Mouse (Mus musculus) thymus, adult 2 months (tissue): ENCODE measurements at regions not wholly inside any gene's neighbourhood (a gene's known extent, or its start where the extent isn't known, plus 50 kb on each side); places are given as distances from the start of the nearest gene placed in this dataset.

Experiments
- DNase-seq: peaks from one replicate; pipeline ENCODE4 v3.0.0; 2021
- H3K27ac ChIP-seq: fragments of 200-500 bp; 2 replicates; pipeline ENCODE4 v1.5.1; 2012; ENCODE audit warnings: low read length, control low read depth; ENCODE audit not compliant: control insufficient read depth, insufficient read depth
- H3K27me3 ChIP-seq: fragments of 200-500 bp; 2 replicates; pipeline ENCODE4 v1.6.1; 2012; ENCODE audit warnings: mild to moderate bottlenecking, low read length, moderate library complexity, mixed read lengths; ENCODE audit not compliant: control insufficient read depth, insufficient read depth
- H3K36me3 ChIP-seq: fragments of 200-500 bp; 2 replicates; pipeline ENCODE4 v1.6.1; 2012; ENCODE audit warnings: mild to moderate bottlenecking, low read length, moderate library complexity; ENCODE audit not compliant: control insufficient read depth, insufficient read depth
- H3K4me1 ChIP-seq: fragments of 200-500 bp; replicated peaks from 2 replicates; pipeline ENCODE4 v1.6.1; 2012; ENCODE audit warnings: low read length; ENCODE audit not compliant: control insufficient read depth, insufficient read depth
- H3K4me3 ChIP-seq: fragments of 200-500 bp; 2 replicates; pipeline ENCODE4 v1.5.1; 2012; ENCODE audit warnings: mild to moderate bottlenecking, low read length, control low read depth, moderate library complexity; ENCODE audit not compliant: control insufficient read depth, insufficient read depth
- CTCF ChIP-seq: fragments of 200-500 bp; IDR thresholded peaks from 2 replicates; pipeline ENCODE4 v1.5.1; 2012; ENCODE audit warnings: mild to moderate bottlenecking, control low read depth, low read length, moderate library complexity, borderline replicate concordance; ENCODE audit not compliant: control insufficient read depth, poor library complexity, insufficient read depth; ENCODE audit errors: extremely low read depth
- POLR2A ChIP-seq: fragments of 200-500 bp; IDR thresholded peaks from 2 replicates; pipeline ENCODE4 v1.6.1; 2012; ENCODE audit warnings: mild to moderate bottlenecking, low read length, control low read depth, moderate library complexity; ENCODE audit not compliant: control insufficient read depth, poor library complexity, insufficient read depth; ENCODE audit errors: extremely low read depth
- WGBS: fragments of 180-500 bp; shearing (Covaris S2); methylation state at CpG from one replicate; pipeline ENCODE4 v1.1.7; 2018; 5-methylcytosine and 5-hydroxymethylcytosine counted together

DNA sequence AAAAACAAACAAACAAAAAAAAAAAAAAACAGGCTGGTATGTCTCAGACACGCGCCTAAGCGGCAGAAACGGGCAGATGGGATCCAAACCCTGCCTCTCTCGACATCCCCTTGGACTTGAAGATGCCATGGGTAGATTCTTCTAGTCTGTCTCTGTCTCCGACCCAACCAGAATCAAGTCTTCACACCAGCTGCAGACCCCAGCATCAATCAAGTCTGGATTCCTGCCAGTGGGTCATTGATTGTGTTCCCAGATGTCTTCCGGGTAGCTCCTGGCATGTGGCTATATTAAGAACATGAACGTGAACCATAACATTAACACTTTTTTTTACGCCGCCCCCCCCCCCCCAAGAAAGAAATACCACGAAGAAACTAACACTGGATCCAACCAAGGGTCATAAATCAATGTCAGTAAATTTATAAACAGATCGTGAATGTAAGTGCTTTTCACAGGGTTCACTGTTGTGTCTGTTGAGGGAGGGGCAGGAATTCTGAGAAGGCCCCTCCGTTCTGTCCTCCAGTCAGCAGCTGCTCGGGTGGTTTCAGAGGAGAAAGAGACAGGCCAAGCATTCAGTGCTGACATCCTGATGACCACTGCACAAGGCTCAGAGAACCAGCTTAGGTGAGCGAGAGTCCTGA is 180.8 kb downstream of the Cdc5l start:
- no peaks in the 10 kb centered on the region for H3K36me3 ChIP-seq
- no peak for TF ChIP-seq POLR2A

GRCm38 (mm10) chr17:45251034-45251730 is 182.4 kb downstream of the Cdc5l start:
- no peaks in the 10 kb centered on the region for H3K36me3 ChIP-seq
- H3K4me1 ChIP-seq = no peaks in the 10 kb centered on the region; the same call in 1 of the 2 replicates
- TF ChIP-seq POLR2A (no peak), CTCF (peak; percentile 86; the same call in 1 of the 2 replicates)
- H3K27me3 ChIP-seq = no peaks in the 10 kb centered on the region
- no peak overlapping the region for H3K27ac ChIP-seq
- H3K4me3 ChIP-seq = no peak overlapping the region
- peak; percentile 64 for DNase-seq
- WGBS = 44% methylated on average over 22 of the region's 22 CpGs

More for the DNA sequence above, 180.8 kb downstream of the Cdc5l start:
- WGBS = 85% methylated on average over 15 of the region's 15 CpGs
- H3K4me1 ChIP-seq = peaks cover 3% of the 10 kb centered on the region
- H3K27me3 ChIP-seq = no peaks in the 10 kb centered on the region
- no peak overlapping the region for H3K27ac ChIP-seq
- no peak overlapping the region for H3K4me3 ChIP-seq
- no peak for DNase-seq

DNA sequence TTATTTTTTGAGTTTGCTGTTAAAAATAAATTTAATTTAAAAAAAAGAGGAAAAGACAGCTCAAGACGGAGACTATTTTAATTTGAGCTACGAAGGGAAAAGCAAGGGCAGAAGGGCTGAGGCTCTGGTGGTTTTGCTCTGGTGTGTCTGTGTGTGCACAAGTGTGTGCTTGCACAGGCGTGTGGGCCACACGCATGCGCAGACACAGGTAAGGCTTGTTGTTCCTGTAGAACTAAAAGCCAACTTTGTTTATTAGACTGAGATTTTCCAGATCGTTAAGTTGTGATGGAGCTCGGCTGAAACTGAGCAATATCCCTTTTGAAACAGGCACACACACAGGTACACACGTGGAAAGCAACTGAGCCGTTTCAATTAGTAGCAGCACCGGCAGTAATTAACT is 183.1 kb downstream of the Cdc5l start:
- Histone ChIP-seq H3K27ac (no peak overlapping the region), H3K4me1 (no peaks in the 10 kb centered on the region; the same call in 1 of the 2 replicates), H3K36me3 (no peaks in the 10 kb centered on the region), H3K27me3 (no peaks in the 10 kb centered on the region), H3K4me3 (no peak overlapping the region)
- WGBS = 91% methylated on average over 10 of the region's 10 CpGs
- no peak for DNase-seq
- TF ChIP-seq POLR2A (no peak), CTCF (no peak)

DNA sequence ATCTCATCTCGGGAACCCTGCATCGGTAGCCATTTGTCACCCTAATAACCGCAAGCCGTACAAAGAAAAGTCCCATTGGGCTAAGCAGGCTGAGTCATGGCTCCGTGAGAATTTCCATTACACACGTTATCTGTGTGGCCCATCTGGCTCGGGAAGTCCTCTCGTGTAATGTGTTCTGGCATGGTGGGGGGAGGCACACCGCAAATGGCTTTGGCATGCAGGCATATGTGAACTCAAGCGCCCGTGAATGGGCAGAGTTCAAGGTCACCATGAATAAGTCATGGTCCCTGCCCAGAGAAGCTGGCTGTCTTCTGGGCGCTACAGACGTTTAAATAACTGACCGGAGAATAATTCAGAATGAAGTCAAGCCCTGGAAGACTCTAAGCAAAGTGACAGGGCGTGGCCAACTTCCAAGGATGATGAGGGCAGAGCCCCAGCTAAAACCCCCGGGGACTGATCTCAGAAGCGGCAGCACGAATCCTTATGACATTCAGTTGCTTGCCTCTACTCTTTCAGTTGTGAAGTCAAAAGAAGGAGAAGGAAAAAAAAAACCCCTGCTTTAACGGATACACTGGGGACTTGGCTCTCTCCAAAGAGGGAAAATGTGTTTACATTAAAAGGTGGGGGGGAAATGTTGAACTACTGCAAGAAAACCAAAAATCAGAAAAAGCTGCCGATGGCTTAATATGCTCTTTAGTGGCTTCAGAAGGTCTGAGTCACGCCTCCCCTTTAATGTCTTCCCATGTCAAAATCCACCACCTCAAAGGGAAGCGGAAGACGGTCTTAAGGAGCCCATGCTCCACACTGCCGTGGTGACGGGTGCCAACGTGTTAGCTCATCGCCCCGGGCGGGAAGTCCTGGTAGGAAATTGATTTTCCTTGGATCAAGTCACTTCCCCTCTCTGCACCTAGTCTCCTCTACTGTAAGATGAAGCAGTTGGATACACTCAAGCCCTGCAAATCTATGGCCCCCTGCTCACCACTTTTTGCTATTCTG is 186.1 kb downstream of the Cdc5l start:
- Histone ChIP-seq H3K27ac (no peak overlapping the region), H3K36me3 (no peaks in the 10 kb centered on the region), H3K4me3 (no peak overlapping the region), H3K27me3 (no peaks in the 10 kb centered on the region), H3K4me1 (no peaks in the 10 kb centered on the region; the same call in 1 of the 2 replicates)
- no peak for TF ChIP-seq CTCF
- TF ChIP-seq POLR2A = no peak
- 88% methylated on average over 29 of the region's 29 CpGs for WGBS
- DNase-seq = no peak

DNA sequence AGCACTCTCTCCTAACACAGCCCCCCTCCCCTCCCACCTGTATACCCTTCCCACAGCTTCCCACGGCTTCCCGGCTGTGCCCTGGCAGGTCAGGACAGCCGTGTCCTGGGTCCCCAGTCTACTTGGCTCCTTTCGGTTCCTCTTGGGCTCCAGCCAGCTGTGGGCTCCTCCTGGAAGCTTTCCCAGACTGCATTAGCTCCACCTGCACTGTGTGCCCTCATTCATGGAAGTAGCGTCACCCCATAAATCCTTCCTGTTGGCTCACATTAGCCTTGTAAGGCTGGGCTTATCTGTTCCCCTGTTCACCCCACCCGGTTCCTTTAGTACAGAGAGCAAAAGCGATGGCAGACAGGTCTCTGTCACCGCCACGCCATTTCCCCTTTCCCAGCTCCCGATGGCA is 188.7 kb downstream of the Cdc5l start:
- no peak for DNase-seq
- Histone ChIP-seq H3K4me1 (no peaks in the 10 kb centered on the region), H3K27me3 (no peaks in the 10 kb centered on the region), H3K36me3 (no peaks in the 10 kb centered on the region), H3K27ac (no peak overlapping the region), H3K4me3 (no peak overlapping the region)
- TF ChIP-seq CTCF (no peak), POLR2A (no peak)
- 58% methylated on average over 10 of the region's 10 CpGs for WGBS

DNA sequence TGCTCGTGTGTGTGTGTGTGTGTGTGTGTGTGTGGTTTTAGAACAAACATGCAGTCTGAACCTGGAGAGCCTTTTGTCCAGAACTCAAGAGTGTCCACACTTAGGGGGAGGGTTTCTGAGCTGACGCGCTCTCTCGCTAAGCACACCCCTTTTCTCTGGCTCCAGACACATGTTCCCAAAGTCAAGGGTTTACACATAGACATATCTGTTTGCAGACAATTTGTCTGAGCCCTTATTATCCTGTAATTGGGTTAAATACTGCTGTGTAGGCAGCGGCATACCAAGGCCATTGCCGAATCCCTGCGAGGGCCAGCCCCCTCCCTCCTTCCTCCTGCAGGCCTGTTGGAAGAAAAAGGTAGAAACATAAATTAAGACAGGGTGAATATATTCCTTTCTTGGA is 190.4 kb downstream of the Cdc5l start:
- Histone ChIP-seq H3K36me3 (no peaks in the 10 kb centered on the region), H3K27me3 (no peaks in the 10 kb centered on the region), H3K4me3 (no peak overlapping the region), H3K4me1 (no peaks in the 10 kb centered on the region), H3K27ac (no peak overlapping the region)
- TF ChIP-seq CTCF = no peak
- TF ChIP-seq POLR2A = no peak
- WGBS = 96% methylated on average over 7 of the region's 7 CpGs
- no peak for DNase-seq
